Mouse (Mus musculus): ENCODE measurements around the gene Cib2. TPM values are rescaled to one million over a fixed set of nuclear protein-coding genes. Genes with fewer than 3 reads are reported as not detected.
A peak's percentile ranks its signal among the peaks of the same experiment; 100 is the strongest.

The Cib2 gene
- polyA plus RNA-seq, 1 experiment from 2014 or later = 28.3 TPM

DNA sequence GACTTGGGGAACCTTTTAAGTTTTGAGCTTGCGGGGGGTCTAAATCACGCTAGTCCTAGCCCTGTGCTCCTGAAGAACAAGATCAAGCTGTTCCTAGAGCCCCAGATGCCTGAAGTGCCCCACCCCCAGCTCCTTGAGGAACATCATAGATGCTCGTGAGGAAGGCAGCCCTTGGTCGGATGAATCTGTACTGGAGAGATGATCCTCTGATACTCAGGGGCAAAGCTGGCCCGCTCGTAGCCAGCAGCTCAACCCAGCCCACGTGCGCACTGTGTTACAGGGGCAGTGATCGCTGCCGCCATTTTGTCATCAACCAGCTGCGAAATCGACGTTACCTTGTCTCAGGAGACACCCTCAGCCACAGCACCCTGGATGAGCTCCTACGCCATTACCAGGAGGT is 21.3 kb downstream of the Cib2 start, which contains the start of gene Sh2d7:
TSS of gene Sh2d7 (plus strand) at position 301 of the 400 bp plus-strand sequence.
- WGBS = 94% methylated on average over 14 of the region's 14 CpGs
- peaks cover 8% of the 10 kb centered on the region for H3K4me1 ChIP-seq
- no peak within 1 kb of the TSS for H3K4me3 ChIP-seq
- no peak within 1 kb of the TSS for H3K9ac ChIP-seq
- ATAC-seq (ENCODE audit: low FRiP score, low read depth) = no peak
- H3K27ac ChIP-seq = no peak within 1 kb of the TSS
- no peaks in the 10 kb centered on the region for H3K27me3 ChIP-seq (replicated peaks)
- H3K9me3 ChIP-seq = no peaks in the 10 kb centered on the region
- H3K36me3 ChIP-seq = no peaks in the 10 kb centered on the region
- no peak within 1 kb of the TSS for H3K4me2 ChIP-seq (replicated peaks)

DNA sequence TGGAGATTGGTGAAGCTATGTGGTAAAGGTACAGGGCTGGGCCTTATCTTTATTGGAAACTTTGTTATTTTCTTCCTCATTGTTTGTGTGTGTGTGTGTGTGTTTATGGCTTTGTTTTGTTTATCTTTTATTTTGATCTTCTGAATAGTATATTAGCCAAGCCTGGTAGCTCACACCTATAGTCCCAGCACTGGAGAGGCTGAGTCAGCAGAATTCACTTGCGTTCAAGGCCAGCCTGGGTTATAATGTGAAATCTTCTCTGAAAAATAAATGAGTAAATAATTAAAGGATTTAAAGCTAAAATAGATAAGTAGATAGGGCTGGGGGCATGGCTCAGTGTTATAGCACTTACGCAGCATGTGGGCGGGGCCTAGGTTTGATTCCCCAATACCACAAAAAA is 21.8 kb downstream of the Cib2 start:
- Histone ChIP-seq H3K4me1 (peaks cover 9% of the 10 kb centered on the region), H3K4me3 (no peak overlapping the region), H3K27me3 (replicated peaks) (no peaks in the 10 kb centered on the region), H3K9ac (no peak overlapping the region), H3K4me2 (replicated peaks) (no peak overlapping the region), H3K36me3 (no peaks in the 10 kb centered on the region), H3K27ac (no peak overlapping the region), H3K9me3 (no peaks in the 10 kb centered on the region)
- WGBS = 95% methylated on average over 3 of the region's 3 CpGs
- ATAC-seq (ENCODE audit: low FRiP score, low read depth) = no peak

DNA sequence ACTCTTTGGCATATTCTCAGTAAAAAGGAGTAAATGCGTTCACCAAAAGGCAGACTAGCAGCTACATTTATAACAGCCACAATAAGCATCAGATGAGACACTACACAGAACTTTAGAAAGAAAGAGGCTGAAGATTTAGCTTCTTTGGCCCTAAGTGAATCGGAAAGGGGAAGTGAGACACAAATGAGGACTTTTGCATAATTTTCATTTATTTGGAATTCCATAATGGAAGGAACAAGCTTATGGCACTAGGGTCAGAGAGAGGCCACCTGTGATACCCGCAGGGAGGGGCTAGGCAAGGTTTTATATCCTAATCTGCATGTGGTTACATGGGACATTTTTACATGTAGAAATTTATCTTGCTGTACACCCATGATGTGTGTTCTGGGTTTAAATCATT is 22.5 kb downstream of the Cib2 start:
- no peak overlapping the region for H3K27ac ChIP-seq
- H3K27me3 ChIP-seq (replicated peaks) = no peaks in the 10 kb centered on the region
- 69% methylated on average over 3 of the region's 3 CpGs for WGBS
- H3K9me3 ChIP-seq = no peaks in the 10 kb centered on the region
- peaks cover 9% of the 10 kb centered on the region for H3K4me1 ChIP-seq
- no peak overlapping the region for H3K9ac ChIP-seq
- H3K36me3 ChIP-seq = no peaks in the 10 kb centered on the region
- ATAC-seq (ENCODE audit: low FRiP score, low read depth) = no peak
- H3K4me2 ChIP-seq (replicated peaks) = no peak overlapping the region
- no peak overlapping the region for H3K4me3 ChIP-seq

DNA sequence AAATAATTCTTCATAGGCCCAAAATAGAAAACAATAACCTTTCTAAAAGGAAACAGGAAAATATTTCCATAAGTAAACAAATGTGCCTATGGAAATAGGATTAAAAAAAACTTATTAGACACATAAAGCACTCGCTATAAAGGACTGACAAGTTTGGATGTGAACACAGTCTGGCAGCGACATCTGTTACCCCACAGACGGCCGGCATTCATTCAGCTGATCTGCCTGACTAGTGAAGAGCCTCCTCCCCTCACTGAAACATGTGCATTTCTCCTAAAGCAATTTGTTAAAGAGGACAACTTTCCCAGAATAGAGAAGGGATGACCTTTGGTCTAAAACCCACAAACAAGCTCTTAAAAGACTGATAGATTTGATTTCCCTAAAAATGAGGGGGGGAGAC is 23.0 kb downstream of the Cib2 start:
- H3K27ac ChIP-seq = no peak overlapping the region
- 40% methylated on average over 4 of the region's 4 CpGs for WGBS
- no peaks in the 10 kb centered on the region for H3K36me3 ChIP-seq
- H3K9me3 ChIP-seq = no peaks in the 10 kb centered on the region
- ATAC-seq (ENCODE audit: low FRiP score, low read depth) = no peak
- H3K4me3 ChIP-seq = no peak overlapping the region
- H3K27me3 ChIP-seq (replicated peaks) = no peaks in the 10 kb centered on the region
- no peak overlapping the region for H3K9ac ChIP-seq
- H3K4me2 ChIP-seq (replicated peaks) = no peak overlapping the region
- peaks cover 9% of the 10 kb centered on the region for H3K4me1 ChIP-seq

DNA sequence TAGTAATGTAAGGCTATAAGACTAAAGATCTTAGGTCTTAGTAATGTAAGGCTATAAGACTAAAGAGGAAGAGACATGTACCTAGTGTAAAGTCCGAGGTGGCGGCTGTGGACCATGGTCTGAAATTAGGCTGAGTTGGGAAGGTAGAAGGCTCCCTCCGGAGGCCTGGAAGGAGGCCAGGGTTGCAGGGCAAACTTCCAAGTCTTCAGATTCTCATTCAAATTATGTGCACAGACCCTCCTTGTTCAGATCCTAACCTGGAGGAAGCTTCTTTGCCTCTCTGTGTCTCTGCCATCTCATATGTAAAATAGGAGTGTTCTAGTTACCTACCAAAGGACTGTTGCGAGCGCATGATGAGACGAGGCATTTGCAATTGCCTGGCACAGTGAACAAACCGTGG is 23.8 kb downstream of the Cib2 start:
- Histone ChIP-seq H3K27ac (no peak overlapping the region), H3K9me3 (no peaks in the 10 kb centered on the region), H3K9ac (no peak overlapping the region), H3K4me1 (peaks cover 9% of the 10 kb centered on the region), H3K27me3 (replicated peaks) (no peaks in the 10 kb centered on the region), H3K4me3 (no peak overlapping the region), H3K4me2 (replicated peaks) (no peak overlapping the region), H3K36me3 (no peaks in the 10 kb centered on the region)
- 79% methylated on average over 7 of the region's 7 CpGs for WGBS
- no peak for ATAC-seq (ENCODE audit: low FRiP score, low read depth)

DNA sequence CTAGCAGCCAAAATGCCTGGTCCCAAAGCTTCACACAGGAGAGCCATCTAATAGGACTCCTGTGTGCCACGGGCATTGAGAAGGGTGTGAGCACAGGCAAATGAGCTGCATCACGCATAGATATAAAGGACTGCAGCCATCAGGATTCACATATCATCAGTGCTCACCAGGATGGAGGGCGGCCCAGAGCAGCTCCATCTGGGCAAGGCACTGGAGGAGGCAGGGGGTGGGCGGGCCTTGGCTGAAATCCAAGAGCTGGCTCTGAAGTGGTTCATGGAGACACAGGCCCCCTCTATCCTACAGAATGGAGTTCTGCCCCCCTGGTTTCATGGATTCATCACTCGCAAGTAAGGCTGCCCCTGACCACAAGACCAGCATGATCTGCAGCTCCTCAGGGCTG is 26.0 kb downstream of the Cib2 start:
- 53% methylated on average over 5 of the region's 5 CpGs for WGBS
- peak; percentile 85 for ATAC-seq (ENCODE audit: low FRiP score, low read depth)
- peaks cover 9% of the 10 kb centered on the region for H3K4me1 ChIP-seq
- no peak overlapping the region for H3K9ac ChIP-seq
- no peak overlapping the region for H3K4me2 ChIP-seq (replicated peaks)
- no peaks in the 10 kb centered on the region for H3K36me3 ChIP-seq
- no peaks in the 10 kb centered on the region for H3K27me3 ChIP-seq (replicated peaks)
- no peak overlapping the region for H3K4me3 ChIP-seq
- no peaks in the 10 kb centered on the region for H3K9me3 ChIP-seq
- no peak overlapping the region for H3K27ac ChIP-seq

DNA sequence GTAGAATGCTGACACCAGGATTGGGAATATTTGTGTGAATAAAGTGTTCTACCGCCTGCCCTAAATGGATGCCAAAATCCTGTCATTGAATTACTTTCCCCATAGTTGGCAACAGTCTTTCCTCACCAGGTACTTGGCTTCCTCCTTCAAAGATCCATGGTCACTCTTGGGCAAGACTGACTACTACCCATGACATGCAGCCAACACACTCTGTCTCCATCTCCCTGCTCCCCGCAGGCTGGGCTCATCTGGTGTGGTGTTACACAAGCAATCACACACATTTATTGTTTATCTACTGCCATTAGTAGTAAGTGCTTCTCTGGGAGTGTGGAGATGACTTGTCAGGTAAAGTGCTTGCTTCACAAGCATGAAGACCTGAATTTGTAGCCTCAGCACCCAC is 27.1 kb downstream of the Cib2 start:
- Histone ChIP-seq H3K27me3 (replicated peaks) (no peaks in the 10 kb centered on the region), H3K27ac (no peak overlapping the region), H3K4me2 (replicated peaks) (no peak overlapping the region), H3K36me3 (no peaks in the 10 kb centered on the region), H3K9ac (no peak overlapping the region), H3K4me3 (no peak overlapping the region), H3K4me1 (peaks cover 9% of the 10 kb centered on the region), H3K9me3 (no peaks in the 10 kb centered on the region)
- no peak for ATAC-seq (ENCODE audit: low FRiP score, low read depth)
- 91% methylated on average over 2 of the region's 2 CpGs for WGBS

DNA sequence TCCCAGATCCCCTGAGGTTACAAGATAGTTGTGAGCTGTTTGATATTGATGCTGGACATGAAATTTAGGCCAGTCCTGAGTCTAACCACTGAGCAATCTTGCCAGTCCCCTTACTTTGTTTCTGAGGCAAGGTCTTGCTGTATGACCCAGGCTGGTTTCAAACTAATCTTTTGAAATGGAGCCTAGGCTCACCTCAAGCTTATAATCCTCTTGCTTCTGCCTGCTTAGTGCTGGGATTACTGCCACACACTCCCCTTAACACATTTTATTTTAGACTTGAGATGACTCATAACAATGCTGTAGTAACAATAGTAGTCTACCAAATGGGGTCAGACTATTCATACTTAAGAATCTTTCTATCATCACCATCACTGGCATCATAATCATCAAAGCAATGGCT is 28.6 kb downstream of the Cib2 start:
- Histone ChIP-seq H3K27me3 (replicated peaks) (no peaks in the 10 kb centered on the region), H3K4me3 (no peak overlapping the region), H3K4me2 (replicated peaks) (no peak overlapping the region), H3K27ac (no peak overlapping the region), H3K9ac (no peak overlapping the region), H3K4me1 (peaks cover 9% of the 10 kb centered on the region), H3K36me3 (no peaks in the 10 kb centered on the region), H3K9me3 (no peaks in the 10 kb centered on the region)
- ATAC-seq (ENCODE audit: low FRiP score, low read depth) = no peak

DNA sequence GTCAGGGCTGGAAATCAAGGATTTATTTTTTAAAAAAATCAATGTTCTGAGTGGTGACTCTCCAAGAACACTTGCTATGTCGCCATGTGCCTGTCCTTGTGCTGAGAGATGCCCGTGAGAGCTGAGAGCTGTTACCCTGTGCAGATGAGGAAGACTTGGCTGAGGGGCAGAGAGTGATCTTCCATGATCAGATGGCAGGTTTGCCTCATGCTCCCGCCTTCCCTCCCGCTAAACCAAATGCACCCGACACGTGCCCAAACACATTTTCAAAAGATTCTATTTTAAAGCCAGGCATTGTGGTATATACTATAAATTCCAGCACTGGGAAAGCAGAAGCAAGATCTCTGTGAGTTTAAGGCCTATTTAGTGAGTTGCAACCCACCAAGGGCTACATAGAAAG is 29.2 kb downstream of the Cib2 start:
- 86% methylated on average over 6 of the region's 6 CpGs for WGBS
- Histone ChIP-seq H3K4me1 (peaks cover 9% of the 10 kb centered on the region), H3K4me3 (no peak overlapping the region), H3K4me2 (replicated peaks) (no peak overlapping the region), H3K36me3 (no peaks in the 10 kb centered on the region), H3K27ac (no peak overlapping the region), H3K9me3 (no peaks in the 10 kb centered on the region), H3K9ac (no peak overlapping the region), H3K27me3 (replicated peaks) (no peaks in the 10 kb centered on the region)
- ATAC-seq (ENCODE audit: low FRiP score, low read depth) = no peak

DNA sequence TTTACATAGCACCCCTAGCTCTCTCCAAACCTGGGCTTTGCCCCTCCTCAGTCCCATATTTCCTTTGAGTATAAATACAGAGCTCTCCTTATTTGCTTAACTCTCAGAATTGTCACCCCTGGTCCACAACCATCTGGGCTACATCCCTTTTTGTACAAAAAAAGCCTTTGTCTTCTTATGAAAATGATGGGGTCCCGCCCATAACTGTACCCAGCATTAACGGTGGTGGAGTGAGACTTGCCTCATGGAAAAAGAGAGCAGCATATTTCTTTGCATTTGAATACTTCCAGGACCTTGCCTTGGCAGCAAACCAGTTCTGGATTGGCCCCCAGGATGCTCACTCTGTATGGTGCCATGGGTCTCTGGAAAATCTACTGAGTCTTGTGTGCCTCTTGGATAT is 30.1 kb downstream of the Cib2 start:
- Histone ChIP-seq H3K4me2 (replicated peaks) (no peak overlapping the region), H3K9ac (no peak overlapping the region), H3K27ac (no peak overlapping the region), H3K4me3 (no peak overlapping the region), H3K27me3 (replicated peaks) (no peaks in the 10 kb centered on the region), H3K9me3 (no peaks in the 10 kb centered on the region), H3K4me1 (peaks cover 9% of the 10 kb centered on the region), H3K36me3 (no peaks in the 10 kb centered on the region)
- ATAC-seq (ENCODE audit: low FRiP score, low read depth) = no peak
- WGBS = 85% methylated on average over 2 of the region's 2 CpGs

DNA sequence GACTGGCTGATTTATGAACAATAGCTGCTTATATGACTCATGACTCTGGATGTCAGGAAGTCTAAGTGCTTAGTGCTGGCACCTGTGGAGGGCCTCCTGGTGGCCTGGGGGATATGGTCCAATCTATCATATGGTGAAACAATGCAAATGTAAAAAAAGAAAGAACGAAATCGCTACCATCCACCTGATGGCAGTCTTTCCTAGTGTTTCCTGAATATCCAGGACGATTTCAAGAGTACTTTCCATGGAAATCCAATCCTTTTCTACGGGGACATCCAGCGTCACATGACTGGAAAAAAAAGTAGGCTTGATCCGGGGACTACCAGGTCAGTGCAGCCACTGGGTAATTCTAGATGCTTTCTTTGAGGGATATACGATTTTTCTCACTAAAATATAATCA is 32.3 kb downstream of the Cib2 start:
- Histone ChIP-seq H3K4me1 (no peaks in the 10 kb centered on the region), H3K4me3 (no peak overlapping the region), H3K9me3 (no peaks in the 10 kb centered on the region), H3K27ac (no peak overlapping the region), H3K27me3 (replicated peaks) (no peaks in the 10 kb centered on the region), H3K9ac (no peak overlapping the region), H3K4me2 (replicated peaks) (no peak overlapping the region), H3K36me3 (no peaks in the 10 kb centered on the region)
- WGBS = 81% methylated on average over 7 of the region's 7 CpGs
- ATAC-seq (ENCODE audit: low FRiP score, low read depth) = no peak

DNA sequence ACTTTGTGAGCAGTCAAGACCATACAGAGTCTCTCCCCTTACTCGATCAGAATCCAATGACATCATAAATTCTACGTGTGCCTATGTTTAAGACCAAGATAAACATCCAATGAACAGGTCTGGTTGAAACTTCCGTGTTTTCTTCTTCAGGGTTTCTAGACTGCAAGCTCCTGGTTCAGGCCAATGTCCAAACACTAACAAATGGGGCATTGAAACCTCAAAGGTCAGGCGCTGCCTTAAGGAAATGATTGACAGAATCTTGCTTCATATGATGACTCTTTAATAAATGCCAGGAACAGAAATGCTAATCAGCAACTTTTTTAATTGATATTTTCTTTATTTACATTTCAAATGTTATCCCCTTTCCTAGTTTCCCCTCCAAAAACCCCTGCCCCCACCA is 39.7 kb downstream of the Cib2 start:
- no peak overlapping the region for H3K4me2 ChIP-seq (replicated peaks)
- H3K27ac ChIP-seq = no peak overlapping the region
- no peaks in the 10 kb centered on the region for H3K27me3 ChIP-seq (replicated peaks)
- ATAC-seq (ENCODE audit: low FRiP score, low read depth) = no peak
- H3K9ac ChIP-seq = no peak overlapping the region
- H3K4me3 ChIP-seq = no peak overlapping the region
- H3K9me3 ChIP-seq = no peaks in the 10 kb centered on the region
- 86% methylated on average over 4 of the region's 4 CpGs for WGBS
- no peaks in the 10 kb centered on the region for H3K4me1 ChIP-seq
- no peaks in the 10 kb centered on the region for H3K36me3 ChIP-seq

DNA sequence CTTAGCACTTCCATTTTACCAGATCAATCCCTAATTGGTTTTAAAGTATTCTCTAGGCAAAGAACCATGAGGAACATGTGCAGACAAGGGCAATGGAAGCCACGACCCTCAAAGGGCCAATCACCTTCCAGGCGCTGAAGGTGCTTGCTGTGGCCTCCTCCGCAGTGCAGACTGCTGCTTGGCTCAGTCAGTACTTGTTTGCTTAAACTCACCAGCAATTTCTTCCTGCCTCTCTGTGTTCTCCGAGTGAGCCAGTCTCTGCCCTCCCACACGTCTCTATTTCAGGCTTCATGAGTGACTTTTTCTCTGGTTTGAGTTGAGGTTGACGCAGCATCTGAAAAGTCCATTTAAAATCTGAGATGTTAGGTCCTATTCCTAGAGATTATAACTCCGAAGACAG is 41.1 kb downstream of the Cib2 start:
- no peaks in the 10 kb centered on the region for H3K27me3 ChIP-seq (replicated peaks)
- no peaks in the 10 kb centered on the region for H3K9me3 ChIP-seq
- H3K36me3 ChIP-seq = no peaks in the 10 kb centered on the region
- 66% methylated on average over 7 of the region's 7 CpGs for whole genome bisulfite sequencing
- no peak overlapping the region for H3K4me2 ChIP-seq (replicated peaks)
- H3K9ac ChIP-seq = no peak overlapping the region
- no peaks in the 10 kb centered on the region for H3K4me1 ChIP-seq
- no peak for ATAC-seq (ENCODE audit: low FRiP score, low read depth)
- no peak overlapping the region for H3K4me3 ChIP-seq
- no peak overlapping the region for H3K27ac ChIP-seq

DNA sequence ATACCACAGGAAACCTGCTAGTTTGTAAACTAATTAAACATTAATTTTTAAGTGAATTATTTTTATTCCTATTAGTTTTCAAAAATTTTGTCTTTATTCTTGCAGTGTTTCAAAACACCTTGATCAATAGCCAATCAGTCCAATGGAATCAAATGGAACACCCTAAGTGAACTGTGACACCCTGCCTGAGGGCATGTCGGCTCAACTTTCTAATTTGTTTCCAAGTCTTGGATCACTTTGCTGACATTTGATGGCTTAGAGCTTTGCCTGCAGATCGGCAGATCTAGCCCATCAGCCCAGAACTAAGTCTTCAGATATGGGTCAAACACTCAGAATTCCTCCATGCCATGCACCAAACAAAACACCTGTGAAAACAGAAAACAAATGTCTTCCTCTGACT is 44.0 kb downstream of the Cib2 start:
- 81% methylated on average over 2 of the region's 2 CpGs for WGBS
- H3K4me1 ChIP-seq = no peaks in the 10 kb centered on the region
- no peaks in the 10 kb centered on the region for H3K27me3 ChIP-seq (replicated peaks)
- no peak overlapping the region for H3K4me3 ChIP-seq
- H3K9ac ChIP-seq = no peak overlapping the region
- no peaks in the 10 kb centered on the region for H3K36me3 ChIP-seq
- no peak overlapping the region for H3K27ac ChIP-seq
- no peaks in the 10 kb centered on the region for H3K9me3 ChIP-seq
- ATAC-seq (ENCODE audit: low FRiP score, low read depth) = no peak
- no peak overlapping the region for H3K4me2 ChIP-seq (replicated peaks)
